Mouse (Mus musculus): ENCODE results near the gene Zfp800. TPM values are rescaled to one million over a fixed set of nuclear protein-coding genes. Genes with fewer than 3 reads are reported as not detected.

The Zfp800 gene
- polyA plus RNA-seq, 1 experiment: 4.6 TPM

DNA sequence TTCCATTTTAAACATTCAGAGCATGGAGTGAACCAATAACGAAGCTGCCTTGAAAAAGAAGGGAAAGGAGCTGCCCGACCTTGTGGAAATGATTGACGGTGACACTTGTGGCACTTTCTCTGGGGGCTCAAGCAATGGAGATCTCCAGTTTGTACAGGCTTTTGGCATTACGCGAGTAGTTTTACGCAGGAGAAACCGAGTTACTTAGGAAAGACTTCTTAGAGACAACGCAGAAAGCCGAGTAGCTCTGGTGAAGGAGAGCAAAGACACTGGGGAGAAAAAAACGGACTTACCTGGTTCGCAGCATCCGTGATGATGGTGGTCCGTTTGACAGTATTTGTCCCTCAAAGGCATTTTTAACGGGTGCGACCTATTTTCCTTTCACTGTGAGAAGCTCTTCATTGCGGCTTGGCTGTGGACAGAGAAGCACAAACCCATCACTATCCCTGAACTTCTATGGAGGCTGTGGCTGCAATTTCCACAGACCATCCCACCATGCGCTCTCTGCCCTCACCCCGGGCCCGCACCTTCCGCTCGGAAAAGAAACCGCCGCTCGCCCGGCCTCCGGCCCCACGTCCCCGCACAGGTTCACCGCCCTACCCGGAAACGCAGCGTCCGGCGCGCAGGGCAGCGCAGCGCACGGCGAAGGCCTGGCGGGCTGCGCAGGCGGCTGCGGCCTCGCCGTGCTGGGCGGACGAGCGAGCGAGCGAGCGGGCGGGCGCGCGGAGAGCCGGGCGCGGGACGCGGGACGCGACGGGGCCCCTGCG lies 137.2 kb downstream of the Zfp800 start:
- no peaks in the 10 kb centered on the region; the same call in 1 of the 2 replicates for H3K4me1 ChIP-seq (ENCODE audit: control insufficient read depth, insufficient read depth, insufficient read length)
- peak overlapping the region; percentile 95 for H3K27ac ChIP-seq (ENCODE audit: insufficient read depth, low read length)

DNA sequence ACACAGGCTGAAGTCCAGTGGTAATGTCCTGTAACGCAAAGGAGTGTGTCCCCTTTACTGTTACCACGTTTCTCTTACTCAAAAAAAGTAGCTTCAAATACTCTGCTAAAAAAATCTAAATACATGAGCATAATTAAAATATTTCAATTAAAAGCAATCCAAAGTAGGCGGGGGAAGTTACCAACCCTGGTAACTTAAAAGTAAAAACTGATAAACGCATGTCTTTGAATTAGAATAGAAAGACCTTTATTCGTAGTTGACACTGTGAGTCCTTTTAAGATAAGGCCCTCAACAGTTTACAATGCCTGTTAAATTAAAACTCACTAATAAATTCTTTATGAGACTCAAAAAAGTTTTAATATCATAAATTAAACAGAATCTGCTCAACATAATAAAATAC lies 138.1 kb downstream of the Zfp800 start:
- no peak for DNase-seq (ENCODE audit: low read depth in 1 of 2, low spot score in 2 of 2)
- TF ChIP-seq POLR2A (IDR thresholded peaks at IDR 0.05; ENCODE audit: low read depth, low read length) (no peak), CTCF (IDR thresholded peaks at IDR 0.05; ENCODE audit: extremely low read depth, insufficient read depth, insufficient read length, insufficient replicate concordance) (no peak)
- Histone ChIP-seq H3K27ac (ENCODE audit: insufficient read depth, low read length) (no peak overlapping the region), H3K27me3 (ENCODE audit: control insufficient read depth, insufficient read depth, low read length) (no peaks in the 10 kb centered on the region), H3K36me3 (ENCODE audit: control insufficient read depth, insufficient read depth, low read length) (peaks cover 15% of the 10 kb centered on the region), H3K4me3 (ENCODE audit: extremely low read depth, insufficient read depth, insufficient read length) (no peak overlapping the region), H3K4me1 (ENCODE audit: control insufficient read depth, insufficient read depth, insufficient read length) (no peaks in the 10 kb centered on the region; the same call in 1 of the 2 replicates)
- WGBS: 80% methylated on average over 5 of the region's 5 CpGs

More for the DNA sequence above, 137.2 kb downstream of the Zfp800 start:
- TF ChIP-seq POLR2A (IDR thresholded peaks at IDR 0.05; ENCODE audit: low read depth, low read length): no peak
- no peak for TF ChIP-seq CTCF (IDR thresholded peaks at IDR 0.05; ENCODE audit: extremely low read depth, insufficient read depth, insufficient read length, insufficient replicate concordance)
- Histone ChIP-seq H3K27me3 (ENCODE audit: control insufficient read depth, insufficient read depth, low read length) (no peaks in the 10 kb centered on the region), H3K36me3 (ENCODE audit: control insufficient read depth, insufficient read depth, low read length) (peaks cover 13% of the 10 kb centered on the region), H3K4me3 (ENCODE audit: extremely low read depth, insufficient read depth, insufficient read length) (peak overlapping the region; percentile 97)
- 8% methylated on average over 64 of the region's 64 CpGs for WGBS
- peak; percentile 3 to 29 for DNase-seq (ENCODE audit: low read depth in 1 of 2, low spot score in 2 of 2)

DNA sequence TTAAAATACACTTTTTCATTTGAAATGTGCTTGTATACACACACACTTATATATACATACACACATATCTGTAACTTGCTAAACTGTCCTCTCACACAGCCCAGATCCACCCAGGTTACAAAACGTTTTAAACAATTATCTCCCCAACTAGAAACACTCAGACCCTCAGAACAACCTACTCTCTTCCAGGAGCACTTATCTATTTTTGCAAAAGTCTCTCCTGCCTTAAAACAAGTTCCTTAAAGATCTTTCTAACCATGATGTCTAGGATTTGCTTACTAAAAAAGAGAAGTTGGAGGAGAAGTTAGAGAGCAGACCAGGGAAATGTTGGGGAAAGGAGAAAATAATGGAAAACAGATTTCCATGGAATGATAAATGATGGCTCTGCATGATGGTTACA lies 139.4 kb downstream of the Zfp800 start:
- H3K27ac ChIP-seq (ENCODE audit: insufficient read depth, low read length): no peak overlapping the region
- DNase-seq (ENCODE audit: low read depth in 1 of 2, low spot score in 2 of 2): no peak
- peaks cover 15% of the 10 kb centered on the region for H3K36me3 ChIP-seq (ENCODE audit: control insufficient read depth, insufficient read depth, low read length)
- no peak for TF ChIP-seq CTCF (IDR thresholded peaks at IDR 0.05; ENCODE audit: extremely low read depth, insufficient read depth, insufficient read length, insufficient replicate concordance)
- no peak for TF ChIP-seq POLR2A (IDR thresholded peaks at IDR 0.05; ENCODE audit: low read depth, low read length)
- no peaks in the 10 kb centered on the region; the same call in 1 of the 2 replicates for H3K4me1 ChIP-seq (ENCODE audit: control insufficient read depth, insufficient read depth, insufficient read length)
- WGBS: 69% methylated on average over 1 of the region's 1 CpGs
- no peak overlapping the region for H3K4me3 ChIP-seq (ENCODE audit: extremely low read depth, insufficient read depth, insufficient read length)
- no peaks in the 10 kb centered on the region for H3K27me3 ChIP-seq (ENCODE audit: control insufficient read depth, insufficient read depth, low read length)

DNA sequence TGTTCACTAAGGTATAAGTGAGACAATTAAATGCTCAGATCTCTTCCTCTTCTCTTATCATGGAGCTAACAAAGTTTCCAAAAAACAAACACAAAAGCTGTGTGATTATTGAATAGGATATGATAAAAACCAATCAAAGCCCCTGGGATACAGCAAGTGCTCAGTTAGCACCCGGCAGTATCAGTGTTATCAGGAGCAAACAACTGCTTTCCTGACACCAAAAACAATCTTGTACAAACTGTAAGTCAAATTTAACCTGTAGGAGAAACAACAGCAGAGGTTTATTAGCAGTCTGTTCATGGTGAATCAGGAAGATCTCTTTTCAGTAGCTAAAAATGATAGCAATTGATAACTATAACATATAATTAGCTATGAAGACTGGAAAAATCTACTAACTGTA lies 140.0 kb downstream of the Zfp800 start:
- 90% methylated on average over 1 of the region's 1 CpGs for WGBS
- peaks cover 17% of the 10 kb centered on the region for H3K36me3 ChIP-seq (ENCODE audit: control insufficient read depth, insufficient read depth, low read length)
- DNase-seq (ENCODE audit: low read depth in 1 of 2, low spot score in 2 of 2): no peak

DNA sequence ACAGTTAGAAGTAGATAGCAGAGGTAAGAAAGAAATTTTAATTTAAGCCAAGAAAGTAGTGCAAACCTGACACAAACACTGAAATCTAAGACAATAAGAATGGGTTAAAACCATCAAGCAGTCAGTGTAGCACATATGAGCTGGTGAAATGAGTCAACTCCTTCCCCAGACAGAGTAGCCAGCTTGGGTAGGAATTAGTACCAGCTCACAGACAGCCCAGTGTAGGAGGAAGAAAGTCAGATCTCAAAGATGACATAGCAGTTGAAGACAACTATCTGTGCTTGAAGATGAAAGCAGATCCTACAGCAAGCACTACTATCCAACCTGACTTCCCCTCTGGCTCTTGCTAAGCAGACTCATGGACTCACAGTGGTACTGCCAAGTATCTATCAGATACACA lies 145.0 kb downstream of the Zfp800 start:
- H3K4me1 ChIP-seq (ENCODE audit: control insufficient read depth, insufficient read depth, insufficient read length): no peaks in the 10 kb centered on the region
- no peaks in the 10 kb centered on the region for H3K27me3 ChIP-seq (ENCODE audit: control insufficient read depth, insufficient read depth, low read length)
- TF ChIP-seq CTCF (IDR thresholded peaks at IDR 0.05; ENCODE audit: extremely low read depth, insufficient read depth, insufficient read length, insufficient replicate concordance) (no peak), POLR2A (IDR thresholded peaks at IDR 0.05; ENCODE audit: low read depth, low read length) (no peak)
- H3K27ac ChIP-seq (ENCODE audit: insufficient read depth, low read length): no peak overlapping the region
- no peak for DNase-seq (ENCODE audit: low read depth in 1 of 2, low spot score in 2 of 2)
- peaks cover 18% of the 10 kb centered on the region for H3K36me3 ChIP-seq (ENCODE audit: control insufficient read depth, insufficient read depth, low read length)
- H3K4me3 ChIP-seq (ENCODE audit: extremely low read depth, insufficient read depth, insufficient read length): no peak overlapping the region

More for the DNA sequence above, 140.0 kb downstream of the Zfp800 start:
- no peak overlapping the region for H3K27ac ChIP-seq (ENCODE audit: insufficient read depth, low read length)
- H3K4me3 ChIP-seq (ENCODE audit: extremely low read depth, insufficient read depth, insufficient read length): no peak overlapping the region
- TF ChIP-seq CTCF (IDR thresholded peaks at IDR 0.05; ENCODE audit: extremely low read depth, insufficient read depth, insufficient read length, insufficient replicate concordance) (no peak), POLR2A (IDR thresholded peaks at IDR 0.05; ENCODE audit: low read depth, low read length) (no peak)
- no peaks in the 10 kb centered on the region for H3K27me3 ChIP-seq (ENCODE audit: control insufficient read depth, insufficient read depth, low read length)
- no peaks in the 10 kb centered on the region; the same call in 1 of the 2 replicates for H3K4me1 ChIP-seq (ENCODE audit: control insufficient read depth, insufficient read depth, insufficient read length)

DNA sequence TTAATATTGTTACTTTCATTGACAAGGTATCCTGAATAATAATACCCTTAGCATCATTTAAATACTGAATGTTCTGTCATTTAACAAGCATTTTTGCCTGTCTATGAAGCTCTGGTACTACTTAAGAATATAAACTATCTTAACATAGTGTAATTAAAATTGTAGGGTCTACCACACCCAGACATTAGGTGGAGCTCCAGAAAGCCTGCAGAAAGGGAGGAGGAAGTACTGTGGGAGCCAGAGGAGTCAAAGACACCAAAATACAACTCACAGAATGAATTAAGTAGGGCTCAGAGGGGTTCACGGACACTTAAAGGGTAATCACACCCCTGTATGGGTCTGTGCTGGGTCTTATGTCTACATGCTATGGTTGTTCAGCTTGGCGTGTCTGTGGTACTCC lies 149.6 kb downstream of the Zfp800 start:
- Histone ChIP-seq H3K27me3 (ENCODE audit: control insufficient read depth, insufficient read depth, low read length) (no peaks in the 10 kb centered on the region), H3K36me3 (ENCODE audit: control insufficient read depth, insufficient read depth, low read length) (peaks cover 20% of the 10 kb centered on the region), H3K4me1 (ENCODE audit: control insufficient read depth, insufficient read depth, insufficient read length) (no peaks in the 10 kb centered on the region), H3K27ac (ENCODE audit: insufficient read depth, low read length) (no peak overlapping the region), H3K4me3 (ENCODE audit: extremely low read depth, insufficient read depth, insufficient read length) (no peak overlapping the region)
- 95% methylated on average over 2 of the region's 2 CpGs for WGBS
- no peak for TF ChIP-seq POLR2A (IDR thresholded peaks at IDR 0.05; ENCODE audit: low read depth, low read length)
- no peak for TF ChIP-seq CTCF (IDR thresholded peaks at IDR 0.05; ENCODE audit: extremely low read depth, insufficient read depth, insufficient read length, insufficient replicate concordance)
- DNase-seq (ENCODE audit: low read depth in 1 of 2, low spot score in 2 of 2): no peak
